In genomic region chr7:117415009-117415363, GRCm38 (mm10) we compare ENCODE assay signal across 15 mouse cellular contexts. TPM values are rescaled to one million over a fixed set of nuclear protein-coding genes. Genes with fewer than 3 reads are reported as not detected.
DNase-seq lines count a peak whose midpoint lies in the region; ATAC-seq lines count a peak whose summit lies in the region.
"Had no signal": no experiment of that assay in that cellular context is flagged by ENCODE, and none has a peak within 500 bp of the region (broad histone marks: within the 10 kb centered on the region; RNA-seq: fewer than 3 reads in every experiment).

No protein-coding gene starts in this region.

- peaks cover 33% of the 10 kb centered on the region for H3K4me1 ChIP-seq in embryonic facial prominence, embryonic 13.5 days
- H3K4me1 ChIP-seq in embryonic facial prominence, embryonic 10.5 days = peaks cover 6% of the 10 kb centered on the region
- peaks cover 5% of the 10 kb centered on the region; the same call in 1 of the 2 replicates for H3K4me1 ChIP-seq in megakaryocyte, embryonic 14.5 days
- peaks cover 26% of the 10 kb centered on the region for H3K4me1 ChIP-seq in embryonic facial prominence, embryonic 14.5 days (ENCODE audit: control insufficient read depth, insufficient read depth, low read length)

- H3K27me3 ChIP-seq in embryonic facial prominence, embryonic 13.5 days = no peaks in the 10 kb centered on the region
- no peaks in the 10 kb centered on the region for H3K27me3 ChIP-seq in embryonic facial prominence, embryonic 10.5 days (replicated peaks; ENCODE audit: low read depth, poor library complexity, severe bottlenecking)
- peaks cover 30% of the 10 kb centered on the region for H3K27me3 ChIP-seq in megakaryocyte, embryonic 14.5 days (replicated peaks)
- H3K27me3 ChIP-seq in embryonic facial prominence, embryonic 14.5 days (replicated peaks; ENCODE audit: control insufficient read depth, insufficient read depth, low read length) = no peaks in the 10 kb centered on the region
- H3K27me3 ChIP-seq in splenic B cell, adult 2 months (ENCODE audit: control insufficient read depth, insufficient read depth, low read length, poor library complexity, severe bottlenecking) = no peaks in the 10 kb centered on the region
- H3K27me3 ChIP-seq: embryonic facial prominence, embryonic 12.5 days; forebrain, embryonic 13.5 days; midbrain, embryonic 13.5 days had no signal

- H3K9ac ChIP-seq in embryonic facial prominence, embryonic 13.5 days = no peak overlapping the region
- no peak overlapping the region for H3K9ac ChIP-seq in embryonic facial prominence, embryonic 14.5 days (ENCODE audit: low read depth, low read length)
- H3K9ac ChIP-seq: embryonic facial prominence, embryonic 12.5 days; forebrain, embryonic 13.5 days; midbrain, embryonic 13.5 days had no signal

- no peaks in the 10 kb centered on the region for H3K36me3 ChIP-seq in embryonic facial prominence, embryonic 13.5 days
- H3K36me3 ChIP-seq in embryonic facial prominence, embryonic 10.5 days (replicated peaks) = no peaks in the 10 kb centered on the region
- H3K36me3 ChIP-seq in megakaryocyte, embryonic 14.5 days (replicated peaks; ENCODE audit: low read length) = no peaks in the 10 kb centered on the region
- no peaks in the 10 kb centered on the region for H3K36me3 ChIP-seq in embryonic facial prominence, embryonic 14.5 days (ENCODE audit: control insufficient read depth, insufficient read depth, low read length)
- H3K36me3 ChIP-seq in splenic B cell, adult 2 months (ENCODE audit: control insufficient read depth, insufficient read depth, low read length, poor library complexity, severe bottlenecking) = no peaks in the 10 kb centered on the region
- H3K36me3 ChIP-seq: embryonic facial prominence, embryonic 12.5 days; midbrain, embryonic 13.5 days had no signal

- H3K4me2 ChIP-seq in embryonic facial prominence, embryonic 13.5 days = no peak overlapping the region
- no peak overlapping the region for H3K4me2 ChIP-seq in embryonic facial prominence, embryonic 14.5 days (ENCODE audit: low read depth, low read length)
- H3K4me2 ChIP-seq: embryonic facial prominence, embryonic 12.5 days; forebrain, embryonic 13.5 days; midbrain, embryonic 13.5 days had no signal

- DNase-seq in embryonic facial prominence, embryonic 10.5 days (ENCODE audit: low spot score) = no peak
- no peak for DNase-seq in embryonic facial prominence, embryonic 14.5 days (ENCODE audit: low spot score)
- DNase-seq in splenic B cell, adult 2 months (ENCODE audit: low read depth, low spot score) = peak; percentile 26
- DNase-seq in testis, postnatal 10 days (ENCODE audit: low spot score) = no peak
- DNase-seq in layer of hippocampus, postnatal 25 days (ENCODE audit: extremely low spot score in 1 of 2, low spot score in 1 of 2) = no peak
- DNase-seq: cerebellum, postnatal 36 days; kidney, adult 9 months; liver; lung, adult 18-20 months had no signal

- H3K4me3 ChIP-seq in embryonic facial prominence, embryonic 13.5 days = no peak overlapping the region
- no peak overlapping the region for H3K4me3 ChIP-seq in embryonic facial prominence, embryonic 10.5 days
- peak overlapping the region; percentile 0 for H3K4me3 ChIP-seq in megakaryocyte, embryonic 14.5 days (replicated peaks)
- no peak overlapping the region for H3K4me3 ChIP-seq in embryonic facial prominence, embryonic 14.5 days (ENCODE audit: low read depth, low read length)
- H3K4me3 ChIP-seq: embryonic facial prominence, embryonic 12.5 days; forebrain, embryonic 13.5 days; midbrain, embryonic 13.5 days had no signal

- WGBS in embryonic facial prominence, embryonic 13.5 days = 86% methylated on average over 8 of the region's 8 CpGs
- 92% methylated on average over 8 of the region's 8 CpGs for WGBS in embryonic facial prominence, embryonic 10.5 days
- WGBS in embryonic facial prominence, embryonic 14.5 days = 75% methylated on average over 8 of the region's 8 CpGs

- ATAC-seq in embryonic facial prominence, embryonic 13.5 days (ENCODE audit: insufficient number of reproducible peaks, insufficient read depth, low FRiP score, low TSS enrichment, low read depth) = no peak
- no peak for ATAC-seq in megakaryocyte, adult 5-6 weeks (ENCODE audit: poor library complexity, severe bottlenecking)
- peak; percentile 19; the same call in 1 of the 2 replicates for ATAC-seq in embryonic facial prominence, embryonic 14.5 days (ENCODE audit: low read depth)
- ATAC-seq: forebrain, embryonic 13.5 days; midbrain, embryonic 13.5 days had no signal

- H3K27ac ChIP-seq in embryonic facial prominence, embryonic 13.5 days = peak overlapping the region; percentile 71; the same call in 1 of the 2 replicates
- no peak overlapping the region for H3K27ac ChIP-seq in embryonic facial prominence, embryonic 10.5 days (replicated peaks)
- peak overlapping the region; percentile 52 for H3K27ac ChIP-seq in embryonic facial prominence, embryonic 14.5 days (replicated peaks; ENCODE audit: low read depth, low read length)
- H3K27ac ChIP-seq: embryonic facial prominence, embryonic 12.5 days; forebrain, embryonic 13.5 days; midbrain, embryonic 13.5 days had no signal

- H3K9me3 ChIP-seq in embryonic facial prominence, embryonic 13.5 days = no peaks in the 10 kb centered on the region
- no peaks in the 10 kb centered on the region for H3K9me3 ChIP-seq in embryonic facial prominence, embryonic 10.5 days
- H3K9me3 ChIP-seq in megakaryocyte, embryonic 14.5 days = no peaks in the 10 kb centered on the region
- no peaks in the 10 kb centered on the region for H3K9me3 ChIP-seq in embryonic facial prominence, embryonic 14.5 days (ENCODE audit: control insufficient read depth, low read length)
- H3K9me3 ChIP-seq: embryonic facial prominence, embryonic 12.5 days; forebrain, embryonic 13.5 days; midbrain, embryonic 13.5 days had no signal

RNA-seq across cellular contexts. Expression of gene Xylt1, which starts 34.2 kb away (rescaled TPM):
- 2.5 and 3.9 TPM in 2 replicates for polyA plus RNA-seq in embryonic facial prominence, embryonic 13.5 days (2015; fragmentation: Nextera tagmentation; extraction: Ambion mirVana)
- polyA plus RNA-seq in embryonic facial prominence, embryonic 10.5 days (2016; fragmentation: Nextera tagmentation; extraction: Ambion mirVana) = 0.84 and 0.86 TPM in 2 replicates
- 0.38 TPM in 1 of 2 replicates, not detected in the other for polyA plus RNA-seq in megakaryocyte, embryonic 14.5 days (2012; ENCODE audit: insufficient read depth, low replicate concordance)
- total RNA-seq in megakaryocyte, adult 5-6 weeks (2015) = 26.8 and 27.9 TPM in 2 replicates
- 13.7 and 23.3 TPM in 2 replicates for total RNA-seq in megakaryocyte, adult 5-6 weeks (2017)
- 3.0 and 3.6 TPM in 2 replicates for polyA plus RNA-seq in embryonic facial prominence, embryonic 14.5 days (2014; fragmentation: Nextera tagmentation; extraction: Ambion mirVana)
- 10 to 100 TPM; 43.1 to 56.9 TPM for total RNA-seq in layer of hippocampus, postnatal 25 days (2021)
